Mouse (Mus musculus) intestine, postnatal 0 days (tissue): ENCODE results near the gene Glul. TPM values are rescaled to one million over a fixed set of nuclear protein-coding genes. Genes with fewer than 3 reads are reported as not detected.
"Not testable (repeated sequence)": the region's sequence is repeated elsewhere in the genome, so short reads cannot be mapped to it uniquely, and the experiment has no call there.

ENCODE experiments used
- ATAC-seq: fragments of 200-750 bp; cut with Nextera tagmentation; 2 replicates; pipeline ENCODE4 v1.8.0; 2017; ENCODE audit warnings: mild to moderate bottlenecking, moderate TSS enrichment, moderate library complexity
- H3K27ac ChIP-seq: fragments of 300-500 bp; sonication (generic); 2 replicates; pipeline ENCODE4 v1.5.1; 2014; ENCODE audit warnings: mild to moderate bottlenecking, low read depth, low read length, moderate library complexity
- H3K27me3 ChIP-seq: fragments of 300-500 bp; sonication (generic); replicated peaks from 2 replicates; pipeline ENCODE4 v1.6.1; 2014; ENCODE audit warnings: low read length, mixed read lengths; ENCODE audit not compliant: control insufficient read depth, insufficient read depth
- H3K36me3 ChIP-seq: fragments of 300-500 bp; sonication (generic); 2 replicates; pipeline ENCODE4 v1.6.1; 2014; ENCODE audit warnings: mild to moderate bottlenecking, moderate library complexity; ENCODE audit not compliant: control insufficient read depth, insufficient read depth
- H3K4me1 ChIP-seq: fragments of 300-500 bp; sonication (generic); replicated peaks from 2 replicates; pipeline ENCODE4 v1.6.1; 2014; ENCODE audit warnings: antibody characterized with exemption, low read length, mixed read lengths; ENCODE audit not compliant: control insufficient read depth, insufficient read depth
- H3K4me2 ChIP-seq: fragments of 300-500 bp; sonication (generic); replicated peaks from 2 replicates; pipeline ENCODE4 v1.6.1; 2014; ENCODE audit warnings: low read depth, mild to moderate bottlenecking, moderate library complexity
- H3K4me3 ChIP-seq: fragments of 300-500 bp; sonication (generic); 2 replicates; pipeline ENCODE4 v1.5.1; 2014; ENCODE audit warnings: low read depth, low read length
- H3K9ac ChIP-seq: fragments of 300-500 bp; sonication (generic); 2 replicates; pipeline ENCODE4 v1.6.1; 2014; ENCODE audit warnings: mild to moderate bottlenecking, low read depth, low read length
- H3K9me3 ChIP-seq: fragments of 300-500 bp; sonication (generic); 2 replicates; pipeline ENCODE4 v1.6.1; 2016; ENCODE audit warnings: mixed run types; ENCODE audit not compliant: control insufficient read depth
- CTCF ChIP-seq: sonication (generic); IDR thresholded peaks from 2 replicates; pipeline ENCODE4 v1.5.1; 2016; ENCODE audit warnings: low read depth, mild to moderate bottlenecking, control low read depth, antibody characterized with exemption, moderate library complexity
- WGBS: fragments of 180-500 bp; shearing (Covaris S2); extraction: QIAGEN DNeasy Blood & Tissue Kit; methylation state at CpG from one replicate; pipeline ENCODE4 v1.1.7; 2014; 5-methylcytosine and 5-hydroxymethylcytosine counted together
- polyA plus RNA-seq: library from polyadenylated mRNA; unstranded; fragments of >200 nt; fragmentation: Nextera tagmentation; extraction: Ambion mirVana; gene quantifications from 2 replicates; pipeline ENCODE4 v1.2.1, GENCODE M21; 2015

Glul gene
- polyA plus RNA-seq = 80.8 and 92.9 TPM in 2 replicates

DNA sequence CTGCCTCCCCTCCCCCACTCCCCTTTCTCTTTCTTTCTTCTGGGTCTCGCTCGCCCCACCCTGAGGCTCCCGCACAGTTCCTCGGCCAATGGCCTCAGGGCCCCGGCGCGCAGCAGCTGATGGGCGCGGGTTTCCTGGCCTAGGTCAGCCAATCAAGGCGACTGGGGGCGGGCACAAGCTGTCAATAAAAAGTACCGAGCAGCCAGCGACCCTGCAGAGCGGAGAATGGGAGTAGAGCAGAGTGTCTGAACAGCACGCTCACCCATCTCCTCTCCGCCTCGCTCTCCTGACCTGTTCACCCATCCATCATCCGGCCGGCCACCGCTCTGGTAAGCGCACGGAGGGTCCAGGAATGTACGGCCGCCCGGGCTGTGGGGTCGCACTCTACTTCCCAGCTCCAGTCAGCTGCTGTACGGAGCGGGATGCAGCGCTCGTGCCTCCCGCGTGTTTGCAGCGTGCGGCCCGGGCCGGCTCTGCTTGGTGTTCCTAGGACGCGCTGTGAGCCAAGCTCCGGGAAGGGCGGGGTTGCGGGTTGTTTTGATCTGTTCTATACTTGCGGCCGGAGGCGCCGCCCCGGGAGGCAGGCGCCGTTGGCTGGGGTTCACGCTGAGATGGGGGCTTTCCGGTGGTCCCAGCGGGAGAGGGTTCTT is at the start of gene Glul, which contains the start of gene Teddm2:
Gene Glul, plus strand, starts transcription at position 214 of the 650 bp plus-strand sequence.
Gene Teddm2, minus strand, starts transcription at position 498 of the 650 bp plus-strand sequence.
- no peaks in the 10 kb centered on the region for H3K9me3 ChIP-seq
- H3K27me3 ChIP-seq = no peaks in the 10 kb centered on the region
- H3K27ac ChIP-seq = peak within 1 kb of the TSS; percentile 93
- H3K9ac ChIP-seq = peak within 1 kb of the TSS; percentile 86
- peak; percentile 3; the same call in 1 of the 2 replicates for TF ChIP-seq CTCF
- WGBS = under 1% methylated on average over 49 of the region's 51 CpGs
- ATAC-seq = peak; percentile 96
- peak within 1 kb of the TSS; percentile 91 for H3K4me2 ChIP-seq
- H3K36me3 ChIP-seq = peaks cover 19% of the 10 kb centered on the region
- peak within 1 kb of the TSS; percentile 81 for H3K4me3 ChIP-seq
- no peaks in the 10 kb centered on the region for H3K4me1 ChIP-seq

DNA sequence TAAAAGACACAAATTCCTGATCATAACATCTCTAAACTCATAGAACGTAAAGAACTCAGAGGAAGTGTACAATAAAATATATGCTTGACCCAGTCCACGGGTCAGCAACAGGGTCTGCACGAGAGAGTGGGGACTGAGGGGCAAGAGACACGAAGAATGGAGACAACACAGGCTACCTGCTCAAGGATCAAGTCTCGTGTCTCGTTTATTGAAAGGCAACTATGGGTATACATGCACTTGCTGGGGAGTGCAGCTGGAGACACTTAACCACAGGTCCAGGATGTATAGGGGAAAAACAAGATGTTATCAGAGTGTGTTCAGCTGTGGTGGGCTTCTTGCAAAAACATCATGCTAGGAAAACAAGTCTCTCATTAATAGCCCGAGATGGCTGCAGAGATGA is 47.0 kb upstream of the Glul start:
- H3K27me3 ChIP-seq, H3K4me1 ChIP-seq, H3K36me3 ChIP-seq, ATAC-seq, H3K27ac ChIP-seq, H3K4me2 ChIP-seq, H3K9ac ChIP-seq, H3K9me3 ChIP-seq, H3K4me3 ChIP-seq: not testable (repeated sequence)
- WGBS = 63% methylated on average over 7 of the region's 7 CpGs

DNA sequence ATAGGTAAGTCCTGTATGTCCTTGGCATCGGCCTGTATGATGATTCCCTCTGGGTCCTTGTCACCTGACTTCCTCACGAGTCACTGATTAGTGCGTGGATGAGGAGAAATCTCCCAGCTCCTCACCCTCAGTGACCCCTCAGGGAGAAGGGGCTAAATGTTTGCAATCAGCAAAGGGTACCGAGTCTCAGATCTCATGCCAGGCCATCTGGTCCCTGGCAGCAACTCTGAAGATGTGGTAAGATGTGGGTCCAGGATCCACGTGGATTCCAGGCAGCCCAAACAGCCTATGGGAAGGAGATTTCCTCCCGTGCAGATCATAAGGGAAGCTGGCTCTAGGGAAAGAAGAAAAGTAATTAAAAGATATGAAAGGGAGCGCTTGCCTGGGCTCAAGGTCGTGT is 43.8 kb upstream of the Glul start:
- Histone ChIP-seq H3K4me1 (no peaks in the 10 kb centered on the region), H3K27ac (no peak overlapping the region), H3K4me2 (no peak overlapping the region), H3K4me3 (no peak overlapping the region), H3K27me3 (no peaks in the 10 kb centered on the region), H3K36me3 (no peaks in the 10 kb centered on the region), H3K9me3 (no peaks in the 10 kb centered on the region), H3K9ac (no peak overlapping the region)
- 63% methylated on average over 8 of the region's 8 CpGs for WGBS
- TF ChIP-seq CTCF = no peak
- ATAC-seq = no peak

DNA sequence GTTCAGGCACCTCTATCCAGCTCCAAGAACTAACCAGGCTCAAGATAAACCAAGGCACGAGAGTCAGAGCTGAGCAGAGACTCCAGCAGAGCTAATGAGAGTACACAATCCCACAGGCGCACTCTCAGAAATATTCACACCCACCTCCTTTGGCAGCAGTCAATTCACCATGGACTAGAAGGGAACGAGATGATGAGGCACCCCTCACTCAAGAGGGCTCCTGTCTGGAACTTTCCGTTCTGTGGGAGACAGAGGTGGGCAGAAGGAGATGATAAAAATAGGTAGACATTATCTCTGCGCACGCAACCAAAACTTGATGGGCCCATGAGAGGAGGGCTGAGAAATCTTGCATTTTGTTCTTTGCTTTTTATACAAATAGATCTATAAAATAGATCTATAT is 25.7 kb upstream of the Glul start, which contains the start of gene Teddm1b:
Gene Teddm1b, plus strand, starts transcription at position 301 of the 400 bp plus-strand sequence.
- Histone ChIP-seq H3K36me3 (no peaks in the 10 kb centered on the region), H3K27me3 (no peaks in the 10 kb centered on the region), H3K4me3 (no peak within 1 kb of the TSS), H3K9ac (no peak within 1 kb of the TSS), H3K4me2 (no peak within 1 kb of the TSS), H3K9me3 (no peaks in the 10 kb centered on the region), H3K4me1 (no peaks in the 10 kb centered on the region), H3K27ac (no peak within 1 kb of the TSS)
- 80% methylated on average over 6 of the region's 6 CpGs for WGBS
- no peak for ATAC-seq
- no peak for TF ChIP-seq CTCF

DNA sequence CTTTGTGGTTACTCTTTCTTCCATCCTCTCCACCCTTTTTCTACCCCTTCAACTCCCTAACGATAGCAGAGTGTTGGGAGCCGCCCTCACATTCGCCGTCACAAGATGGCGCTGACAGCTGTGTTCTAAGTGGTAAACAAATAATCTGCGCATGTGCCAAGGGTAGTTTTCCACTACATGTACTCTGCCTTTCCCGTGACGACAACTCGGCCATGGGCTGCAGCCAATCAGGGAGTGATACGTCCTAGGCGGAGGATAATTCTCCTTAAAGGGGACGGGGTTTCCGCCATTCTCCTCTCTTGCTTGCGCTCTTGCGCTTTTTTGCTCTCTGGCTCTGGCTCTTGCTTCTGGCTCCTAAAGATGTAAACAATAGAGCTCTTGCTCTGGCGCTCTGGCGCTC is 19.4 kb upstream of the Glul start:
- not testable (repeated sequence) for H3K4me3 ChIP-seq, H3K9me3 ChIP-seq, H3K4me2 ChIP-seq, H3K9ac ChIP-seq, H3K4me1 ChIP-seq, H3K36me3 ChIP-seq, ATAC-seq, H3K27me3 ChIP-seq, H3K27ac ChIP-seq
- WGBS = 95% methylated on average over 17 of the region's 17 CpGs

DNA sequence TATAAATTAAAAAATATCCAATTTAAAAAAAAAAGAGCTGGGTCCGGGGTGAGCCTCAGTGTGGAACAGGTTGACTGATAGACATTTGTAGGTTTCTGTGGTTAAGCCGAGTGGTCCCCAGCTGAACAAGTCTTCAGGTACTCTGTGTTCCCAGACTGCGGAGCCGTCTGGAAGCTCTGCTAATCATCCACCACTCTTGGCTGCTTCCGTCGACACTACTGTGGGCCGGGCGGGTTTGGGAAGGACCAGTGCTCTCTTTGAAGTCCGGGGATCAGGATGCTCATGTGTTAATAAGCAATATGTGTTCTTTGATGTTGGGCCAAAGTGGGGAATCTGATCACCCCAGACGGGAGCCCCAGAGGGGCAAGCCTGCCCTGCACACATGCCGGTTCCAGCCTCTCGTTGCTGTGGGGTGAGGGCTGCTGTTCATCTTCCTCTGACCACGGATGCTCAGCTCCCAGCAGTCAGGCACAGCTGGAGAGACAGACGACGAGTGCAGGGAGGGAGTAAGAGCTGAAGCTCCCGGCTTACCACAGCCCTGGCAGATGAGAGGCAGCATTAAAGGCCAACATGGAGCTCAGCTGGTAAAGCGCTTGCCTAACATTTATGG is 13.6 kb upstream of the Glul start:
- H3K27ac ChIP-seq = no peak overlapping the region
- no peak for ATAC-seq
- WGBS = 44% methylated on average over 17 of the region's 17 CpGs
- H3K9ac ChIP-seq = no peak overlapping the region
- H3K4me1 ChIP-seq = no peaks in the 10 kb centered on the region
- H3K4me2 ChIP-seq = no peak overlapping the region
- H3K36me3 ChIP-seq = no peaks in the 10 kb centered on the region
- no peaks in the 10 kb centered on the region for H3K27me3 ChIP-seq
- no peak overlapping the region for H3K4me3 ChIP-seq
- no peak for TF ChIP-seq CTCF
- no peaks in the 10 kb centered on the region for H3K9me3 ChIP-seq
